Mouse (Mus musculus) forebrain, embryonic 10.5 days (tissue): ENCODE data around the gene Inpp1. TPM values are rescaled to one million over a fixed set of nuclear protein-coding genes. Genes with fewer than 3 reads are reported as not detected.

Source experiments
- DNase-seq: peaks from one replicate; pipeline ENCODE4 v3.0.0-alpha.2; 2017; ENCODE audit warnings: low spot score; ENCODE audit errors: extremely low spot score
- H3K27ac ChIP-seq: fragments of 300-500 bp; sonication (generic); 2 replicates; pipeline ENCODE4 v1.5.1; 2016; ENCODE audit warnings: mild to moderate bottlenecking
- H3K27me3 ChIP-seq: fragments of 300-500 bp; sonication (generic); 2 replicates; pipeline ENCODE4 v1.6.1; 2016; ENCODE audit warnings: mild to moderate bottlenecking; ENCODE audit not compliant: poor library complexity, severe bottlenecking
- H3K36me3 ChIP-seq: fragments of 300-500 bp; sonication (generic); replicated peaks from 2 replicates; pipeline ENCODE4 v1.6.1; 2016; ENCODE audit warnings: mild to moderate bottlenecking, moderate library complexity
- H3K4me1 ChIP-seq: fragments of 300-500 bp; sonication (generic); 2 replicates; pipeline ENCODE4 v1.6.1; 2016
- H3K4me3 ChIP-seq: fragments of 300-500 bp; sonication (generic); 2 replicates; pipeline ENCODE4 v1.5.1; 2016; ENCODE audit warnings: mild to moderate bottlenecking, moderate library complexity
- H3K9me3 ChIP-seq: fragments of 300-500 bp; sonication (generic); 2 replicates; pipeline ENCODE4 v1.6.1; 2016; ENCODE audit warnings: mild to moderate bottlenecking, moderate library complexity
- WGBS: fragments of 180-500 bp; shearing (Covaris S2); methylation state at CpG from one replicate; pipeline ENCODE4 v1.1.7; 2016; 5-methylcytosine and 5-hydroxymethylcytosine counted together
- polyA plus RNA-seq: library from polyadenylated mRNA; unstranded; fragments of >200 nt; fragmentation: Nextera tagmentation; extraction: Ambion mirVana; gene quantifications from 2 replicates; pipeline ENCODE4 v1.2.1, GENCODE M21; 2016

Gene Inpp1
- polyA plus RNA-seq, 1 experiment from 2014 or later = 12.3 TPM

DNA sequence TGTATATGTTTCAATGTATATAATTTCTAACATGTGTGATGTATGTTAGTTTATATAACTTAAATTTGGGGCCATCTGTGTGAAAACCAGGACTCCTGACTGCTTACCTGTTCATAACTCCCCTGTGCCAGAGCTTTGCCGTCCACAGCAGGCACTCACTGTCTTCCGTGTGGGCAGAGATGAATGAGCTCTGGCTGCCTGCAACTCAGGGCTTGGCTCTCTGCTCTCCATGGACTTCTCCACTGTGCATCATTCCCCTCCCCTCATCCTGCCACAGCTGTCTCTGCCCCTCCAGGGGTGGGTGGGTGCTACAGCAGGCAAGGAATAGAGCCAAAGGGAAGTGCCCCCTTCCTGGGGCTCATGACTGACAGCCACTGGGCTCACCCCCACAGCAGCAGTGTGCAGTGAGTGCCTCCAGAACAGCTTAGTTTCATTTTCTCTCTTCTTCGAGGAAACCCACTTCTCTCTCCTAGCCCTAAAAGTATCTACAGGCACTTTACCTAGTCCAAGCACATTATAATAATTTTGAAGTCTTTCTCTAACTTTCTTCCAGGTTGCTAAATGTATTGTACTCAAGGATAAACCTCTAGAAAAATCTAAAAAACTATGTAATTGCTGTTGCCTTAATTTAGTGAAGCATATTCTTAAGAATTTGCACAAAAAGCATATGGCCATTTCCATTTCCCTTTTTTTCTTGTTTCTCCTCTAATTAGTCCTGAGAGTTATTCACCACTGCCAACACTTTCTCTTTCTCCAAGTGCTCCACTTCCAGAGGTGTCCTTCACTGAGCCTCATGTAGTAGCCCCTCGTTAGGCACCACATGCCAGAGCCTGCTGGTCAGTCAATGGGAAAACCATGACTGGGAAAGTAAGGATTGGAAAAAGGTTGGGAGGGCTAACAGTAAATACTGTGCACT lies 53.3 kb downstream of the Inpp1 start:
- H3K4me1 ChIP-seq = no peaks in the 10 kb centered on the region
- H3K36me3 ChIP-seq = no peaks in the 10 kb centered on the region
- 73% methylated on average over 4 of the region's 4 CpGs for WGBS
- H3K9me3 ChIP-seq = no peaks in the 10 kb centered on the region
- DNase-seq = no peak
- H3K27ac ChIP-seq = no peak overlapping the region
- H3K27me3 ChIP-seq = no peaks in the 10 kb centered on the region
- no peak overlapping the region for H3K4me3 ChIP-seq

DNA sequence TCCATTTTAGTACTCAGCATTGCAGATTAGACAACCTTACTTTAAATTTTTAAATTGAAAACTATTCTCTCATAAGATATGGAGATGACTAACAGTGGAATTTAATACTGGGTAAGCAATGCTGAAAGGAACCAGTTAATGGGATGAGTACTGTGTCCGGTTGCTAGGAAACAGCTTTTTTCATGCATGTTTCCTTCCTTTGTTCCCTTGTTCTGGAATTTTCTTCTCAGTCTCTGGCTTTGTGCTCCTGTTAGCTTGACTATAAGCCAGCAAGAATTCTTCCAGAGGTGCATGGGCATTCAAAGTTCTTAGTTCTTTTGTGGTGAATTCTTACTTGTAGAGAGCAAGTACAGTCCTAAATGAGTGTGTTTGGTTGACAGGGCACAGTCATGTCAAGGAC lies 59.3 kb downstream of the Inpp1 start:
- no peak for DNase-seq
- peaks cover 6% of the 10 kb centered on the region for H3K4me1 ChIP-seq

GRCm38 (mm10) chr1:52754331-52754730 lies 63.2 kb downstream of the Inpp1 start:
- Histone ChIP-seq H3K27ac (no peak overlapping the region), H3K4me3 (no peak overlapping the region), H3K9me3 (no peaks in the 10 kb centered on the region), H3K36me3 (no peaks in the 10 kb centered on the region), H3K27me3 (no peaks in the 10 kb centered on the region), H3K4me1 (peaks cover 6% of the 10 kb centered on the region)
- WGBS = 100% methylated on average over 1 of the region's 1 CpGs
- DNase-seq = no peak

More for the DNA sequence above, 59.3 kb downstream of the Inpp1 start:
- H3K27me3 ChIP-seq = no peaks in the 10 kb centered on the region
- WGBS = 83% methylated on average over 1 of the region's 1 CpGs
- H3K9me3 ChIP-seq = no peaks in the 10 kb centered on the region
- peak overlapping the region; percentile 51; the same call in 1 of the 2 replicates for H3K27ac ChIP-seq
- no peaks in the 10 kb centered on the region for H3K36me3 ChIP-seq
- H3K4me3 ChIP-seq = no peak overlapping the region

DNA sequence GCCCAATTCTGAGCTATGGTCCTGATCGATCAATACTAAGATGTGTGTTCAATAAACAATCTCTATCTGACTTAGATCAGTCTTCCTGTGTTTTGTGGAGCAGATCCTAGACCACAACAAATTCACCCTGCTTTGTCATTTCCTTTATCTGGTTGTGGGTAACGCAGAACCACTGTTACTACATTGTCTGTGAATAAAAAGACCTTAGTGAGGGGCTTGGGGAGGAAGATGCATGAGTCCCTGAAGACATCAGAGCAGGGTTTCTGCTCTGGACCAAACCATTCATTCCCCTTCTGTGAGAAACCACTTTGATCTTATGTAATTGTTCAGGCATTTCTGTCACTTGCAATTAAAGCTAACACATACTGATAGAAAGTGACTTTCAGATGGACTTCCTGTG lies 63.7 kb downstream of the Inpp1 start:
- WGBS = 88% methylated on average over 2 of the region's 2 CpGs
- Histone ChIP-seq H3K4me3 (no peak overlapping the region), H3K9me3 (no peaks in the 10 kb centered on the region), H3K27ac (no peak overlapping the region), H3K4me1 (peaks cover 6% of the 10 kb centered on the region), H3K27me3 (no peaks in the 10 kb centered on the region), H3K36me3 (no peaks in the 10 kb centered on the region)
- no peak for DNase-seq

DNA sequence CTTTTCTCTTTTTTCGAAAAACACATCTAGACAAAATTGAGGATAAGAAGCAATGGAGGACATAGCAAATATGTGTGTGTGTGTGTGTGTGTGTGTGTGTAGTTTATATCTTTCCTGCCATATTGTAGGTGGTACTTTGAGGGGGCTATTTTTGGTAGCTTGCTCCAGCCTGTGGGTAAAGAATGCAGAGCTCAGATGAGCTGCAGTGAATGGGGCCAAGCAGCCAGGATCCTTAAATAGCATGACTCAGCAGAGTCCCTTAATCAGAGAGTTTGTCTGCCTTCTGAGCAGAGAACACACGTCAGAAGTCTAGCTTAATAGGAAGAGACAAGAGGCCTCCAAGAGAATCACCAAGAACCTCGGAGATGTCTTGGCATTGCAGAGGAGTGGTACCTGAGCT lies 64.8 kb downstream of the Inpp1 start:
- 70% methylated on average over 3 of the region's 3 CpGs for WGBS
- Histone ChIP-seq H3K9me3 (no peaks in the 10 kb centered on the region), H3K27me3 (no peaks in the 10 kb centered on the region), H3K27ac (no peak overlapping the region), H3K36me3 (no peaks in the 10 kb centered on the region), H3K4me3 (no peak overlapping the region), H3K4me1 (no peaks in the 10 kb centered on the region)
- no peak for DNase-seq

GRCm38 (mm10) chr1:52751634-52752033 lies 65.9 kb downstream of the Inpp1 start:
- no peaks in the 10 kb centered on the region for H3K4me1 ChIP-seq
- no peaks in the 10 kb centered on the region for H3K27me3 ChIP-seq
- H3K36me3 ChIP-seq = no peaks in the 10 kb centered on the region
- no peak for DNase-seq
- no peak overlapping the region for H3K27ac ChIP-seq
- 80% methylated on average over 1 of the region's 1 CpGs for WGBS
- H3K4me3 ChIP-seq = no peak overlapping the region
- no peaks in the 10 kb centered on the region for H3K9me3 ChIP-seq

DNA sequence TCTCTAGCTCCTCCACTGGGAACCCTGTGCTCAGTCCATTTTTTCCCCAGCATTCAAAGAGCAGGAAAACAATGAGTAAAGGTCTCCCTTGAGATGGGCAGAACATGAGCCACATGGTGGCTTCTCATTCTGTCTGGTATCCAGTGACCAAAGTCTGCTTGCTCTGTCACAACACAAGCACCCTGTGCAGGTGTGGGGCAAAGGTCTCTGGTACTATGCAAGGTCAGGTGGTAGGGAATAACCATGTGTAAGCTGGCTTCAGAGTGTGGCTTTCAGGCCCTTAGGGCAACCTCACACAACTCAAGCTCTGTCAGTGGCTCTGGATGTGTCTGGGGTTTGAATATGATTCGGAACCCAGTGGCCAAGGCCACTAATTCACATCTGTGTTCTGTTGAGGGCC lies 67.5 kb downstream of the Inpp1 start:
- H3K27me3 ChIP-seq = no peaks in the 10 kb centered on the region
- no peak overlapping the region for H3K4me3 ChIP-seq
- no peak for DNase-seq
- no peaks in the 10 kb centered on the region for H3K4me1 ChIP-seq
- WGBS = 78% methylated on average over 1 of the region's 1 CpGs
- H3K9me3 ChIP-seq = no peaks in the 10 kb centered on the region
- no peak overlapping the region for H3K27ac ChIP-seq
- H3K36me3 ChIP-seq = no peaks in the 10 kb centered on the region

- 29% methylated on average over 3 of the region's 3 CpGs for WGBS
- Histone ChIP-seq H3K4me1 (no peaks in the 10 kb centered on the region), H3K9me3 (no peaks in the 10 kb centered on the region), H3K4me3 (no peak overlapping the region), H3K27ac (no peak overlapping the region), H3K36me3 (no peaks in the 10 kb centered on the region), H3K27me3 (no peaks in the 10 kb centered on the region)
- DNase-seq = peak; percentile 34
These were observed 69.2 kb downstream of the Inpp1 start for GRCm38 (mm10) chr1:52748260-52748659.

- Histone ChIP-seq H3K27ac (no peak overlapping the region), H3K9me3 (no peaks in the 10 kb centered on the region), H3K27me3 (no peaks in the 10 kb centered on the region), H3K4me1 (no peaks in the 10 kb centered on the region), H3K36me3 (no peaks in the 10 kb centered on the region), H3K4me3 (no peak overlapping the region)
- no peak for DNase-seq
- 92% methylated on average over 5 of the region's 5 CpGs for WGBS
These were observed 74.9 kb downstream of the Inpp1 start for GRCm38 (mm10) chr1:52742567-52742966.

Other genes with a start within 250 kb of the Inpp1 start
- 10.1 and 10.3 TPM in 2 replicates for gene Nemp2, start 187.0 kb downstream of the Inpp1 start, polyA plus RNA-seq
- gene Mfsd6, start 90.2 kb downstream of the Inpp1 start, polyA plus RNA-seq = 1.0 and 1.2 TPM in 2 replicates
- gene Hibch, start 27.2 kb upstream of the Inpp1 start, polyA plus RNA-seq = 21.9 and 23.9 TPM in 2 replicates
- 2.5 and 2.7 TPM in 2 replicates for gene 1700019D03Rik, start 202.5 kb upstream of the Inpp1 start, polyA plus RNA-seq
- gene Mstn, start 244.0 kb upstream of the Inpp1 start, polyA plus RNA-seq = 1.3 and 2.7 TPM in 2 replicates